Mouse (Mus musculus): ENCODE data around the gene Cacnb2. TPM values are rescaled to one million over a fixed set of nuclear protein-coding genes. Genes with fewer than 3 reads are reported as not detected.
"Not testable (repeated sequence)": the region's sequence is repeated elsewhere in the genome, so short reads cannot be mapped to it uniquely, and the experiment has no call there.

The Cacnb2 gene
- polyA plus RNA-seq, 1 experiment, result 6.3 TPM

DNA sequence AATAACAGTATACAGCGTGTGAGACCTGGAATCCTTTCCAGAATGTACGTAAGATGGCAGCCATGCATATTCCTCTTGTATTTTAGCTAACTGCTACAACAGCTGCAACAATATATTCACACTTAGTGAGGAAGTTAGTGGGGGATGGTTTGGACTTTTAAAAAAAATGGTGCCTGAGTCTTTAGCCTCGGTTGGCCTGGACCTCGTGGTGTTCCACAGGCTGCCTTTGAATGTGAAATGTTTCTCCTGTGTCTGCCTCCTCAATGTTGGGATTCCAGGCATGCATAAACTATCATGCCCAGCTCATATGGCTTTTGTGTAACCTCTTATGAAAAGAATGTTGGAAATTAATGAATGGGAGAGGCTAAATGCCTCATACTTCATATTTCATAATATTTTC lies 100.8 kb downstream of the Cacnb2 start:
- Histone ChIP-seq H3K4me3 (replicated peaks; ENCODE audit: extremely low read depth, low read depth, low read length) (no peak overlapping the region), H3K4me1 (ENCODE audit: control insufficient read depth, insufficient read depth, low read length) (no peaks in the 10 kb centered on the region)
- 72% methylated on average over 4 of the region's 4 CpGs for WGBS
- TF ChIP-seq POLR2A (IDR thresholded peaks at IDR 0.05; ENCODE audit: borderline replicate concordance, extremely low read depth, low read depth, low read length), result no peak
- no peak for TF ChIP-seq CTCF (IDR thresholded peaks at IDR 0.05; ENCODE audit: insufficient read depth, low read length)
- DNase-seq, result no peak

DNA sequence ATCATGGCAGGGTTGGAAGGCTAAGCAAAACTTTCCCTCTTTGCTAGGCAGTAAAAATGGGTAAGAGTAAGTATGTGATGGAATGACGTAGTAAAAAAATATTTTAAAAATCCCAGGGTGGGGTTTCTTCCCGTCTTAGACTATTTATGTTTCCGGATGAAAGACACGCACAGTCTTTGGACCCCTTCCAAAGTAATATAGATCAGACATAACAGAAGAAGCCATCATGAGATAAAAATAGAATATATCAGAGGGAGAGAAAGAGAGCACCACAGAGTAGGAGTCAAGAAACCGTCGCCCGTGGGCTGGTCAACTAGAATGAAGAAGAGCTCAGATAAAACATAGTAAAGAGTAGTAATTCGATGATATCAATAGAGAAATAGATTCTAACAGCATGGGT lies 107.4 kb downstream of the Cacnb2 start:
- Histone ChIP-seq H3K4me1 (ENCODE audit: control insufficient read depth, insufficient read depth, low read length) (no peaks in the 10 kb centered on the region), H3K4me3 (replicated peaks; ENCODE audit: extremely low read depth, low read depth, low read length) (no peak overlapping the region)
- TF ChIP-seq CTCF (IDR thresholded peaks at IDR 0.05; ENCODE audit: insufficient read depth, low read length) (no peak), POLR2A (IDR thresholded peaks at IDR 0.05; ENCODE audit: borderline replicate concordance, extremely low read depth, low read depth, low read length) (no peak)
- WGBS, result 63% methylated on average over 8 of the region's 8 CpGs
- DNase-seq, result no peak

DNA sequence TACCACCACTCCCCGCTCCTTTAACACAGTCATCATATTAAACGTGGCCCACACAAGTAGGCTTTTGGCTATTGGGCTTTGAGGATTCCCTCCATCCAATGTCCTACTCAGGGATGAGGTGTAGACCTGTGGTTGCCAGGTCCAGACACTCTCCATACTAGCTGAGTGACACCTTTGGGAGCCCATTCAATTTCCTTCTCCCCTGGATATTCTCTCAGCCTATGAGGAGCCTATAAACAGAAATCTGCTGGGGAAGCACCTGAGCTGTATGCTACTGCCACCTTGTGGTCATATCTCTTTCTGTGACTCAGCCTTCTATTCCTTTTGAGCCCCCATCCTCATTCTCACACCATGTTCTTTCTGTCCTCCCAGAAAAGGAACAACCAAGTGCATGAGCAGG lies 108.9 kb downstream of the Cacnb2 start:
- DNase-seq, result peak; percentile 9
- 86% methylated on average over 2 of the region's 2 CpGs for WGBS
- no peak overlapping the region for H3K4me3 ChIP-seq (replicated peaks; ENCODE audit: extremely low read depth, low read depth, low read length)
- TF ChIP-seq POLR2A (IDR thresholded peaks at IDR 0.05; ENCODE audit: borderline replicate concordance, extremely low read depth, low read depth, low read length), result no peak
- TF ChIP-seq CTCF (IDR thresholded peaks at IDR 0.05; ENCODE audit: insufficient read depth, low read length), result peak; percentile 13; the same call in 1 of the 2 replicates
- no peaks in the 10 kb centered on the region for H3K4me1 ChIP-seq (ENCODE audit: control insufficient read depth, insufficient read depth, low read length)

DNA sequence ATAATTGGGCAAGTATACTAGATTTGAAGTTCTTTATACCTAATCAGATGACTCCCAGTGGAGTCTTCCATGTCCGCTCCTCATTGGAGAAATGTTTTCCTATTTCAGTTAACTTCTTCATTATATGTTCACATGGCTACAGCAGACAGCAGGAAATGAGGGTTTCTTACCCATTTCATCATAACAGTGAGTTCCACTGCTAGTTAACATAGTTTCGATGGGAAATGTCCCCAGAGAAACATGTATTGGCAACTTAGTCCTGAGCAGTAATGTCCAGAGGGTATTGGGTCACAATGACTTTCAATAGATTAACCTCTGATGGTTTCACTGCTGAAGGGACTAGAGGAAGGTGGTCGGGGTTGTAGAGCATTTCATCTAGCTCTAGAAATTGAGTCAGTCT lies 110.2 kb downstream of the Cacnb2 start:
- DNase-seq, result no peak
- 89% methylated on average over 3 of the region's 3 CpGs for WGBS
- Histone ChIP-seq H3K4me3 (replicated peaks; ENCODE audit: extremely low read depth, low read depth, low read length) (no peak overlapping the region), H3K4me1 (ENCODE audit: control insufficient read depth, insufficient read depth, low read length) (no peaks in the 10 kb centered on the region)
- TF ChIP-seq CTCF (IDR thresholded peaks at IDR 0.05; ENCODE audit: insufficient read depth, low read length), result no peak
- no peak for TF ChIP-seq POLR2A (IDR thresholded peaks at IDR 0.05; ENCODE audit: borderline replicate concordance, extremely low read depth, low read depth, low read length)

DNA sequence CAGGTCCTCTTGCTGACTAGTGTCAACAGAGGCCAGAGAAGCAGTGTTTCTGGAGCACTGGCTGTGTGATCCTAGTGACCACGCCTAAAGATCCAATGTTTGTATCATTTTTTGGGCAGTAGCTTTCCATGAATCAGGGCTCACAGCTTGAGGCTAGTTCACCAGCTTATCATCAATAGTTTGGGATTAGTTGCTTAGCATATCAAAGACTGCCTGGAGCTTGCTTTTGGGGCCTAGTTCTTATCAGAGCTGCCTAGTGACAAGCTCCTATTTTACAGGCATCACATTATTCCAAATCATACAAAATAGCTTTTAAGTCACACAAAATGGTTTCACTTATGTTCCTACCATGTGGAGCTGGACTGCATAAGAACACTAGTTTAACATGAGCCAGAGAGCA lies 113.8 kb downstream of the Cacnb2 start:
- H3K4me3 ChIP-seq (replicated peaks; ENCODE audit: extremely low read depth, low read depth, low read length), result no peak overlapping the region
- WGBS, result 61% methylated on average over 1 of the region's 1 CpGs
- DNase-seq, result no peak
- TF ChIP-seq CTCF (IDR thresholded peaks at IDR 0.05; ENCODE audit: insufficient read depth, low read length) (no peak), POLR2A (IDR thresholded peaks at IDR 0.05; ENCODE audit: borderline replicate concordance, extremely low read depth, low read depth, low read length) (no peak)
- no peaks in the 10 kb centered on the region for H3K4me1 ChIP-seq (ENCODE audit: control insufficient read depth, insufficient read depth, low read length)

DNA sequence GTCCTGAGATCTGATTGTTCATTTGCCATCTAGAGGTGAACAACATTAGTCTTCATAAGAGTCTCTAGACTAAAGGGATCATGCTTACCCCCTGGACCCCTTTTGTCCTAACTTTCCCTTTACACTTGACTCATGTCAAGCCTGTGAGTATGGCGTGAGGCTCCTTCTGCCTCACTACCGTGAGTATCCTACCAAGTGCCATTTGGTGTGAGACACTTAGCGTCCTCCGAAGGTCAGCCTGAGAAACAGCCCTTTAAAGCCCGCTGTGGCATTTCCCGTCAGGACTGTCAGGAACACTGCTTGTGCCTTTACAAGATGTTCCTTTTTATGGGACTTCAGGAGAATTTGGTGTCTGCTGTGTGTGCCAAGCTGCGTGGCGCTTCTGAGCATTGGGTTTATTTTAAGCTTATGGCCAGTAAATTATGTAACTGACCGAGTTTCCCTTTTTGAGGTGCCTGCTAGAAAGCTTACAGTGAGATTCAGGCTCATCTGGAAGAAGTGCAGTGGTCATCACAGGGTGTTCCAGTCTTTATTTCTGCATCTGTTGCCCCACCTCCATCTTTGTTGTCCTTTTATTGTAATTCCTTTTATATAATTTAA lies 116.3 kb downstream of the Cacnb2 start:
- no peak for TF ChIP-seq POLR2A (IDR thresholded peaks at IDR 0.05; ENCODE audit: borderline replicate concordance, extremely low read depth, low read depth, low read length)
- TF ChIP-seq CTCF (IDR thresholded peaks at IDR 0.05; ENCODE audit: insufficient read depth, low read length), result no peak
- Histone ChIP-seq H3K4me3 (replicated peaks; ENCODE audit: extremely low read depth, low read depth, low read length) (no peak overlapping the region), H3K4me1 (ENCODE audit: control insufficient read depth, insufficient read depth, low read length) (no peaks in the 10 kb centered on the region)
- no peak for DNase-seq
- WGBS, result 78% methylated on average over 9 of the region's 9 CpGs

DNA sequence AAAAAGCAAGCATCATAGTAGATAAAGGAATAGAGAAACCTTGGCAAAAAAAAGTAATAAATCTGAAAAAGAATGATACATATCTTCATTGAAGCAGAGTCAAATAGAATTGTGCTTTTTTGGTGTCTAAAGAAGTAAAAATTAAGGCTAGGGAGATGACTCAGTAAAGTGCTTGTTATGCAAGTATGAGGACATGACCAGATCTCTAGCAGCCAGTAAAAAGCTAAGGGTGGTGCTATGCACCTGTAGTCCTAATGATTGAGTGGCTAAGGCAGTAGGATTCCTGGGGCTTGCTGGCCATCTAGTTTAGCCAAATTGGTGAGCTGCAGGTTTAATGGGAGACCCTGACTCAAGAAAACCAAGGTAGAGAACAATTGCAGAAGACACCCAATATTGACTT lies 122.5 kb downstream of the Cacnb2 start:
- no peak overlapping the region for H3K4me3 ChIP-seq (replicated peaks; ENCODE audit: extremely low read depth, low read depth, low read length)
- TF ChIP-seq CTCF (IDR thresholded peaks at IDR 0.05; ENCODE audit: insufficient read depth, low read length) (no peak), POLR2A (IDR thresholded peaks at IDR 0.05; ENCODE audit: borderline replicate concordance, extremely low read depth, low read depth, low read length) (no peak)
- H3K4me1 ChIP-seq (ENCODE audit: control insufficient read depth, insufficient read depth, low read length), result no peaks in the 10 kb centered on the region
- no peak for DNase-seq

DNA sequence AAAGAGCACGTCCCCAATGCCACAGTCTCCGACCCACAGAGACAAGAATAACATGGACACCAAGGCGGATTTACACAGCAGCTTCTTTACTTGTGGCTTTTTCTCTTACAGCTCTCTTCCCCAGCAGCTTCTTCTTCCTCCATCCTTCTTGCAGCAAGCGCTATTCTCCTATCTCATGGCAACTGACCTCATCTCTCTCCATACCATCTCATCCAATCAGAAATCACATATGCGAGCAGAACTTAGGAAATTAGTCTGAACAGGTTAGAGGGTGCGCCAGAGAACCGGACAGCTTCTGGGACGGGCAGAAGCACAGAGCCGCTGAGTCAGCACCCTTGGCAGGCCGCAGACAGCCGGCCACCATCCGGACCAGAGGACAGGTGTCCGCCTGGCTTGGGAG lies 123.7 kb downstream of the Cacnb2 start:
- H3K4me3 ChIP-seq (replicated peaks; ENCODE audit: extremely low read depth, low read depth, low read length); H3K4me1 ChIP-seq (ENCODE audit: control insufficient read depth, insufficient read depth, low read length); DNase-seq: not testable (repeated sequence)
- 92% methylated on average over 13 of the region's 13 CpGs for WGBS

DNA sequence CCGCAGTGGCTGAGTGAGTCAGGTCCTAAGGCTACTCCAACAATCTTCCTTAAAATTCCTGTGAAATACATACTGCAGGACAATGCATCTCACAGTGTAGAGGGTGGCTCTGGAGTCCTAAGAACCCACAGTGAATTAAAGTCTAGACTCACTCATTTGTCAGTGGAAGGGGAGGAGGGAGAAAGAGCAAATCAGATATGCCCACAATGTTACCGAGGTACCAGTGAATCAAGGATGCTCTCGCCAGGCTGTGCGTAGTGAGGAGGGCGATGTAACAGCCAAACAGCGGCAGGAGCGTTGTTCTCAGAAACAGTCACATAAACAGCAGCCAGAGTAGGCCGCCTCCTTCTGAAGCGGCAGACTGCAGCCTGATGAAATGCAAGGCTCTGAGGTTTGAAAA lies 136.0 kb downstream of the Cacnb2 start:
- TF ChIP-seq POLR2A (IDR thresholded peaks at IDR 0.05; ENCODE audit: borderline replicate concordance, extremely low read depth, low read depth, low read length), result no peak
- no peak for TF ChIP-seq CTCF (IDR thresholded peaks at IDR 0.05; ENCODE audit: insufficient read depth, low read length)

DNA sequence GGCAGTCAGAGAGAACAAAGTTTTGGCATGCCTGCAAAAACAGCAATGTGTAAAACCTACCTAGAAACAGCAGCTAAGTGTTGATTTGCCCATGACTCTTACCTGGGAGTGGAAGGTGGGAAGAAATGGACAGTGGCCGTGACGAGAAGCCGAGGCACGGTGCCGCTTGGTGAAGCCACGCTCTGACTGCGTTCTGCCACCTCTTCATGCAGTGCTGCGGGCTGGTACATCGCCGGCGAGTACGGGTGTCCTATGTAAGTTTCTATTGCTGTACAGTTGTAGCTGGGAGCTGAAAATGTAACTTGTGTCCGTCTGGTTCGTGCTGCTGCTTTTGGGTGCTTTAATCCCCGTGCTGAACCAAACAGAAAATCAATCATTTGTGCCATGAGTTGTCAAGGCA lies 136.6 kb downstream of the Cacnb2 start:
- WGBS, result 68% methylated on average over 15 of the region's 15 CpGs
- Histone ChIP-seq H3K4me3 (replicated peaks; ENCODE audit: extremely low read depth, low read depth, low read length) (no peak overlapping the region), H3K4me1 (ENCODE audit: control insufficient read depth, insufficient read depth, low read length) (no peaks in the 10 kb centered on the region; the same call in 1 of the 2 replicates)
- DNase-seq, result no peak
- no peak for TF ChIP-seq CTCF (IDR thresholded peaks at IDR 0.05; ENCODE audit: insufficient read depth, low read length)

More for the DNA sequence above, 136.0 kb downstream of the Cacnb2 start:
- WGBS, result 57% methylated on average over 9 of the region's 9 CpGs
- Histone ChIP-seq H3K4me3 (replicated peaks; ENCODE audit: extremely low read depth, low read depth, low read length) (no peak overlapping the region), H3K4me1 (ENCODE audit: control insufficient read depth, insufficient read depth, low read length) (no peaks in the 10 kb centered on the region; the same call in 1 of the 2 replicates)
- DNase-seq, result no peak

All from lung, adult 2 months (tissue).